Mouse (Mus musculus): ENCODE results near the gene Fpr-rs7.

Fpr-rs7 gene

GRCm38 (mm10) chr17:20114126-20114525 lies at the start of gene Fpr-rs7:
Fpr-rs7 (minus strand) TSS chr17:20114226.
- DNase-seq (ENCODE audit: low read depth, low spot score) = no peak

DNA sequence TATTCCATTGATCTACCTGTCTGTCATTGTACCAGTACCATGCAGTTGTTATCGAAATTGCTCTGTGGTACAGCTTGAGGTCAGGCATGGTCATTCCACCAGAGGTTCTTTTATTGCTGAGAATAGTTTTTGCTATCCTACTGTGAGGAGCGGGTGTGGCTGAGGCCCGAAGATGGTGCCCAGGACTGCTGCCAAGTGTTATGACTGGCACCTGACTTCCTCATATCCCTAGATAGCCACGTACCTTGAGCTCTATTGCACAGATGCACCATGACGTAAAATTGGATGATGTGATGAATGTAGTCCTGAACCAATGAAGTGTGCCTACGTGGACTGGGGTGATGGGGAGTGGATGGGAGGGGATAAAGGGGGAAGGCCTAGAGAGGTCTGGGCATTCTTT lies 39.9 kb downstream of the Fpr-rs7 start:
- no peak for DNase-seq (ENCODE audit: low read depth, low spot score)

DNA sequence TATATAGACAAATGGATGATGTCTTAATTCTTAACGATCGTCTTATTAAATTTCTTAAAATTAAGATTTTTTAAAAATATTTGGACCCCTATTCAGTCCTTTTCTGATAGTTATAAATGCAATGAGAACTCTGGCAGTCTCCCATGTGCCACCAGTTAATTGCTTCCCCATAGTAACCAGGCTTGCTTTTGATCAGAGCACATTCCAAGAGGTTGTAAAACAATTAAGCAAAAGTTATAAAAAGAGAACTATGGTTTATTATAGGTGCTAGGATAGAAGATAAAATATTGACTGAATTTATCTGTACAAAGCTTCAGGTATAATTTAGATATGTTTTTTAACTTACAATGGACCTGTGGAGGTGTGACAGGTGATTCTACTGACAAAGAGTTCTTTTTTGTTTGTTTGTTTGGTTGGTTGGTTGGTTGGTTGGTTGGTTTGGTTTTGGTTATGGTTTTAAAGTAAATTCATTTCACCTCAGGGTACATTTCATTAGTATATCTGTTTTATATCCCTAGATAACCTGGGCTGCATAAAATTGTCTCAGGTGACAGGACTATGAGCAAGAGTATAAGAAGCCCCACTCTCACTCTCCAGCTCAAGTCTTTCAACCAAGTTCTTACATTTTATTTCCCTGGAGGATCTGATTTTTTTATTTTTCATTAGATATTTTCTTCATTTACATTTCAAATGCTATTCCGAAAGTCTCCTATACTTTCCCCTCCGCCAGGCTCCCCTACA lies 42.2 kb downstream of the Fpr-rs7 start:
- DNase-seq (ENCODE audit: low read depth, low spot score) = no peak

Data from A20 (cell line).